Mouse (Mus musculus) midbrain, embryonic 15.5 days (tissue): ENCODE data around the gene Gm37240. TPM values are rescaled to one million over a fixed set of nuclear protein-coding genes. Genes with fewer than 3 reads are reported as not detected.
A peak's percentile ranks its signal among the peaks of the same experiment; 100 is the strongest.

Experiments
- ATAC-seq: fragments of 200-750 bp; cut with Nextera tagmentation; replicated peaks from 2 replicates; pipeline ENCODE4 v1.8.0; 2017; ENCODE audit warnings: moderate TSS enrichment
- H3K27ac ChIP-seq: fragments of 300-500 bp; sonication (generic); 2 replicates; pipeline ENCODE4 v1.5.1; 2015; ENCODE audit warnings: mild to moderate bottlenecking, inconsistent platforms
- H3K27me3 ChIP-seq: fragments of 300-500 bp; sonication (generic); replicated peaks from 2 replicates; pipeline ENCODE4 v1.6.1; 2015; ENCODE audit warnings: inconsistent platforms
- H3K36me3 ChIP-seq: fragments of 300-500 bp; sonication (generic); replicated peaks from 2 replicates; pipeline ENCODE4 v1.6.1; 2015; ENCODE audit warnings: inconsistent platforms
- H3K4me1 ChIP-seq: fragments of 300-500 bp; sonication (generic); 2 replicates; pipeline ENCODE4 v1.6.1; 2015; ENCODE audit warnings: inconsistent platforms
- H3K4me2 ChIP-seq: fragments of 300-500 bp; sonication (generic); 2 replicates; pipeline ENCODE4 v1.6.1; 2015; ENCODE audit warnings: inconsistent platforms, mild to moderate bottlenecking, moderate library complexity
- H3K4me3 ChIP-seq: fragments of 300-500 bp; sonication (generic); 2 replicates; pipeline ENCODE4 v1.5.1; 2015; ENCODE audit warnings: mild to moderate bottlenecking, inconsistent platforms
- H3K9ac ChIP-seq: fragments of 300-500 bp; sonication (generic); 2 replicates; pipeline ENCODE4 v1.6.1; 2015; ENCODE audit warnings: mild to moderate bottlenecking, inconsistent platforms
- H3K9me3 ChIP-seq: fragments of 300-500 bp; sonication (generic); 2 replicates; pipeline ENCODE4 v1.6.1; 2016; ENCODE audit warnings: inconsistent platforms
- WGBS: fragments of 180-500 bp; shearing (Covaris S2); methylation state at CpG from one replicate; pipeline ENCODE4 v1.1.7; 2015; ENCODE audit warnings: mixed read lengths; 5-methylcytosine and 5-hydroxymethylcytosine counted together
- polyA plus RNA-seq: library from polyadenylated mRNA; unstranded; fragments of >200 nt; fragmentation: Nextera tagmentation; extraction: Ambion mirVana; gene quantifications from 2 replicates; pipeline ENCODE4 v1.2.1, GENCODE M21; 2015

The Gm37240 gene
- polyA plus RNA-seq, 1 experiment from 2014 or later: 0.40 TPM

- Histone ChIP-seq H3K27ac (no peak overlapping the region), H3K4me2 (no peak overlapping the region), H3K9ac (no peak overlapping the region), H3K4me3 (no peak overlapping the region), H3K9me3 (no peaks in the 10 kb centered on the region), H3K27me3 (no peaks in the 10 kb centered on the region), H3K36me3 (no peaks in the 10 kb centered on the region), H3K4me1 (no peaks in the 10 kb centered on the region)
- 76% methylated on average over 11 of the region's 11 CpGs for WGBS
- ATAC-seq: no peak
Observed at GRCm38 (mm10) chr3:85516739-85517396, 370.4 kb downstream of the Gm37240 start.

DNA sequence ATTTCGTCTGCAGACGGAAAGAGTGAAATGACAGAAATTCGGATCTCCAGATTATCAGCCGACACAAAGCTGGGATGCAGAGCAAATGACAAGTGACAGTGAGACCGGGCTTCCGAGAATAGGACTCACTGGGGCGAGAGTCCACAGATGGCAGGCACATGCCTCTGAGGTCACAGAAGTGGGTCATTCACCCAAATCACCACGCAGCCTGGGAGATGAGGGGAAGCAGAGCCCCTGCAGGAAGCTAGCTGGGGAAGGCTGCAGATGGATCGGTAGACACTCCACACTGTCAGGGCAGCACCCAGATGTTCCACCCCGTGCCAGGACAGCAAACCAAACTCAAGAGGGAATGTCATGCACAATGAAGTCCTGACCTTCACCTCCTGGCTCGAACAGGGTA is 372.6 kb downstream of the Gm37240 start:
- Histone ChIP-seq H3K4me3 (no peak overlapping the region), H3K9ac (no peak overlapping the region), H3K36me3 (no peaks in the 10 kb centered on the region), H3K4me1 (no peaks in the 10 kb centered on the region), H3K27ac (no peak overlapping the region), H3K4me2 (no peak overlapping the region), H3K9me3 (no peaks in the 10 kb centered on the region), H3K27me3 (no peaks in the 10 kb centered on the region)
- no peak for ATAC-seq
- WGBS: 86% methylated on average over 11 of the region's 11 CpGs

GRCm38 (mm10) chr3:85508717-85509279 is 378.5 kb downstream of the Gm37240 start:
- Histone ChIP-seq H3K9me3 (no peaks in the 10 kb centered on the region), H3K27ac (no peak overlapping the region), H3K4me2 (no peak overlapping the region), H3K4me1 (no peaks in the 10 kb centered on the region), H3K27me3 (no peaks in the 10 kb centered on the region), H3K9ac (no peak overlapping the region), H3K4me3 (no peak overlapping the region), H3K36me3 (no peaks in the 10 kb centered on the region)
- WGBS: 81% methylated on average over 5 of the region's 5 CpGs
- ATAC-seq: no peak

DNA sequence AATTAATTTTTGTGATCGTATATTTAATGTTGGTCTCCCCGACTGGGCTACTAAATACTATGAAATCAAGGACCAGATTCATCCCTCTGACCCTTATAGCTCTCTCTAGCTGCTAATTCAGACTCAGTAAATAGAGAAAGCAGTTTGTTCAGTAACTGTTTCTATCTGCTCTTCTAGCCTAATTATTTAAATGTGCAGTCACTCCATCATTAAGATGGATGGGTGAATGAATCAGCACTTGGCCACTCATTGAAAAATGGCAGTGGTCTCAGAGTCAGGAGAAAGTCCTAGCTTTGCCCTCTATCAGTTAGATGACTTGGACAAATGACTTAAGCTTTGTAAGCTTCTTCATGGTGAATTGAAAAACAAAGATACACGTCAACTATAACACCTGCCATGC is 387.2 kb downstream of the Gm37240 start:
- no peak for ATAC-seq
- Histone ChIP-seq H3K9me3 (no peaks in the 10 kb centered on the region), H3K27me3 (no peaks in the 10 kb centered on the region), H3K4me1 (no peaks in the 10 kb centered on the region), H3K4me3 (no peak overlapping the region), H3K27ac (no peak overlapping the region), H3K4me2 (no peak overlapping the region), H3K9ac (no peak overlapping the region), H3K36me3 (no peaks in the 10 kb centered on the region)
- 85% methylated on average over 3 of the region's 3 CpGs for WGBS

DNA sequence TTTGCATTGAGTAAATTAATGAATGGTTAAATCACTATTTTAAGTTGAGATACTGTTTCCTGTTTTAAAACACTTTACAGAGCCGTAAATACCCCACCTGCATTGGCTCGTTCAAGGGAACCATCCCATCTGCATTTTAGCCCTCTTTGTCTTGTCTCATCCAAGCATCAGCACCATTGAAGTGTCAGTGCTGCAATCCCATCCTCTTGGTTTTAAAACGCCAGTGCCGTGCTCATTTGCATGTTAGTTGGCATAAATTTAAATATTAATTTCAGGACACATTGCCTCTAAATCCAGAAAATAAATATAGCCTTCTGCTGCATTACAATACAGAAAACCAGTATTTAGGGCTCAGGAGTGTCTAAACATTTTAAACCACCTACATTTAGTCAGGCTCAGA is 391.2 kb downstream of the Gm37240 start:
- no peaks in the 10 kb centered on the region for H3K27me3 ChIP-seq
- no peak for ATAC-seq
- no peaks in the 10 kb centered on the region for H3K9me3 ChIP-seq
- WGBS: 58% methylated on average over 4 of the region's 4 CpGs
- no peak overlapping the region for H3K27ac ChIP-seq
- no peak overlapping the region for H3K4me2 ChIP-seq
- H3K9ac ChIP-seq: no peak overlapping the region
- H3K36me3 ChIP-seq: no peaks in the 10 kb centered on the region
- H3K4me1 ChIP-seq: no peaks in the 10 kb centered on the region
- no peak overlapping the region for H3K4me3 ChIP-seq

GRCm38 (mm10) chr3:85493796-85494195 is 393.5 kb downstream of the Gm37240 start:
- no peaks in the 10 kb centered on the region for H3K4me1 ChIP-seq
- H3K36me3 ChIP-seq: no peaks in the 10 kb centered on the region
- WGBS: 85% methylated on average over 8 of the region's 8 CpGs
- no peak for ATAC-seq
- no peaks in the 10 kb centered on the region for H3K9me3 ChIP-seq
- no peaks in the 10 kb centered on the region for H3K27me3 ChIP-seq
- no peak overlapping the region for H3K9ac ChIP-seq
- no peak overlapping the region for H3K27ac ChIP-seq
- no peak overlapping the region for H3K4me2 ChIP-seq
- H3K4me3 ChIP-seq: no peak overlapping the region

GRCm38 (mm10) chr3:85490204-85490603 is 397.1 kb downstream of the Gm37240 start:
- Histone ChIP-seq H3K27ac (no peak overlapping the region), H3K9ac (no peak overlapping the region), H3K4me3 (no peak overlapping the region), H3K4me1 (no peaks in the 10 kb centered on the region), H3K9me3 (no peaks in the 10 kb centered on the region), H3K36me3 (no peaks in the 10 kb centered on the region), H3K27me3 (no peaks in the 10 kb centered on the region), H3K4me2 (no peak overlapping the region)
- 91% methylated on average over 3 of the region's 3 CpGs for WGBS
- no peak for ATAC-seq

DNA sequence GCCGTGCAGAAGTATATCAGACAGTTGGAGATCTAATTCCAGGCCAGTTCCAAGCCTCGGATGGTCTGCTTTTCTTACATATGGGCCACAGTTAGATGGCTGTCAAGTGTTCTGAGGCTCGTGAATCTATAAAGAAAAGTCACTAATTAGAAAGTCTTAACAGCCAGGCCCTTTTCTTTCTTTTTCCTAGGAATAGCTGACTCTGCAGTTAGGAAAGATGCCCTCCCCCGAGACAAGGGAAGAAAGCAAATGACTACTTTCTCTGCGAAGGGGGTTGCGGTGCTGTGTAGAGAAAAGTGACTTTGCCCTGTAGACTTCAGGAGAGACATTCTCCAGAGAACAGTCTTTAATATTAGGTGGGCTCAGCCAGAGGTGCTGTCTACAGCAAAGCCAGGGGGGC is 399.9 kb downstream of the Gm37240 start:
- Histone ChIP-seq H3K27ac (no peak overlapping the region), H3K9me3 (no peaks in the 10 kb centered on the region), H3K36me3 (no peaks in the 10 kb centered on the region), H3K4me2 (no peak overlapping the region), H3K27me3 (no peaks in the 10 kb centered on the region), H3K4me1 (no peaks in the 10 kb centered on the region), H3K4me3 (no peak overlapping the region), H3K9ac (no peak overlapping the region)
- WGBS: 83% methylated on average over 6 of the region's 6 CpGs
- no peak for ATAC-seq

DNA sequence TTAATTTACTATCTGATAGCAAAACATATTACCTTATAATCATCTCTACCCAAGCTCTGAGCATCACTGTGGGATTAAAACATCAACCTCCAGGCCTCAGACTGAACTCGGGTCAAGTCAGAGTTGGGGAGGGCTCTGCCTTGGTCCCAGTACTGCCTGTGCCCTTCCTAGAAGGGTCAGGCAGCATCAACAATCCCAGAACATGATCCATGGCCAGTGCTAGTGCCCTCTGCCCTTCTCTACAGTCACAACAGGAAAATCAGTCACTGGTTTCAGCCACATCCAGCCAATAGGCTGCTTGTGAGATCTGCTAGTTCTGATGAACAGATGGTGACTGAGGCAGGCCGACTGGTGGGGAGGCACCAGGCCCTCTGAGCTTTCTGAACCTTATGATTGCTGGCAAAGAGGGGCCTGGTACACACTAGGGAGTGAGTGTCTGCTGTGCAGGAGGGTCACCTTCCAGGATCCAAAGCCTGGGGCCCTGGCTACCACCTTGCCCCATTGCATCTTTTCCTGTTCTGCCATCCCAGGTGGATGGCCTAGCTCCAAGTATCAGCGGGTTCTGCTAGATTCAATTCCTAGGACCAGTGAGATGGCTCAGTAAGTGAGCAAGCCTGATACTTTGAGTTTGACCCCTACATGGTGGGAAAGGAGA is 401.7 kb downstream of the Gm37240 start:
- no peaks in the 10 kb centered on the region for H3K36me3 ChIP-seq
- H3K27ac ChIP-seq: no peak overlapping the region
- H3K9ac ChIP-seq: no peak overlapping the region
- ATAC-seq: no peak
- H3K4me1 ChIP-seq: no peaks in the 10 kb centered on the region
- H3K4me3 ChIP-seq: no peak overlapping the region
- H3K27me3 ChIP-seq: no peaks in the 10 kb centered on the region
- 77% methylated on average over 3 of the region's 3 CpGs for WGBS
- H3K9me3 ChIP-seq: no peaks in the 10 kb centered on the region
- H3K4me2 ChIP-seq: no peak overlapping the region

DNA sequence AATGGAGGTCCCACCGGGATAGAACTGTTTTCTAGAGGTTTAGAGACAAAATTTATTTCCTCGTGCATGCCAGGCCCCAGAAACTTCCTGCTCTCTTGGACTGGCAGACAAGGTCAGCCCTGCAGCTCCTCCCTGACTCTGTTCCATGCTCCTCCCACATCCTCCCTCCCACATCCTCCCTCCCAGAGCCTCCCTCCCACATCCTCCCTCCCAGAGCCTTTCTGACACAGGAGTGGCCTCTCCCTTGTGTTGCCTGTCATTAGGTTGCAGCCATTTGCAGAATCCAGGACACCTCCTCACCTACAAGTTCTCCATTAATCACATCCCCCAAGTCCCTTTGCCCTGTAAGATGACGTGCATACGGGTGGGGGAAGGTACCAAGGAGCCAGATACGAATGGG is 404.7 kb downstream of the Gm37240 start:
- H3K4me1 ChIP-seq: no peaks in the 10 kb centered on the region
- H3K4me3 ChIP-seq: no peak overlapping the region
- H3K9ac ChIP-seq: no peak overlapping the region
- 54% methylated on average over 5 of the region's 5 CpGs for WGBS
- H3K27ac ChIP-seq: no peak overlapping the region
- ATAC-seq: peak; percentile 39; the same call in 1 of the 2 replicates
- H3K4me2 ChIP-seq: no peak overlapping the region
- no peaks in the 10 kb centered on the region for H3K27me3 ChIP-seq
- no peaks in the 10 kb centered on the region for H3K9me3 ChIP-seq
- no peaks in the 10 kb centered on the region for H3K36me3 ChIP-seq

DNA sequence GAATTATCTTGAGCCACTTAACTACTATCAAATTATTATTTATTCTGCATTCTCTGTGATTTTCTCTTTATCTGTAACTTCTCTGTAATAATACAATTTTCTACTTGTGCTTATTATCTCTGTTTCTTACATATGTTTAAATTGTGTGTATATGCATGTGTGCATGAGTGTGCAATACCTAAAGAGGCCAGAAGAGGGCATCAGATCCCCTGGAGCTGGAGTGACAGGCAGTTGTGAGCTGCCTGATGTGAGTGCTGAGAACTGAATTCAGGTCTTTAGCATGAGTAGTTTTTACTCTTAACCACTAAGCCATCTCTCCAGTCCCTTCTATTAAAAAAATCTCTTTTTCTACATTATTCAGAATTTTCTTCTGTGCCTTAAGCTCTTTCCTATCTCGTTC is 406.7 kb downstream of the Gm37240 start:
- H3K9ac ChIP-seq: no peak overlapping the region
- no peaks in the 10 kb centered on the region for H3K36me3 ChIP-seq
- no peak overlapping the region for H3K4me2 ChIP-seq
- WGBS: 92% methylated on average over 1 of the region's 1 CpGs
- ATAC-seq: no peak
- no peaks in the 10 kb centered on the region for H3K4me1 ChIP-seq
- no peak overlapping the region for H3K27ac ChIP-seq
- no peak overlapping the region for H3K4me3 ChIP-seq
- no peaks in the 10 kb centered on the region for H3K27me3 ChIP-seq
- H3K9me3 ChIP-seq: no peaks in the 10 kb centered on the region

DNA sequence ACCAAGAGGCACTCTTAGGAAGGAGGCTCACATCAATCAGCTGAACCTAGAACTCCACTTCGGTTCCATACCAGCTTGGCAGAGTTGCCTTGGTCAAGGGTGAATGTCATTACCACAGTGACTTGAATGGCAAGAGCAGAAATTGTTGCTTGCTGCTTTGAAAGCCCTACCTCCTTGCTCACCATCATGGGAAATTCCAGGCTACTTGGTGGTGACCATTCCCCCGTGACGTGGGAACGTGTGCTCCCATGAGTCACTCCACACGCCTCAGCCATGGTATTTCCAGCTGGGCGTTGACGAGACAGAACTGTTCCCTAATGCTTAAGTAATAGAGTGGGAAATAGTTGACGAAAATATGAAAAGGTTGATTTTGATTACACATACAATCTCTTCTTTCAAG is 408.6 kb downstream of the Gm37240 start:
- no peak overlapping the region for H3K4me2 ChIP-seq
- H3K27ac ChIP-seq: no peak overlapping the region
- H3K4me1 ChIP-seq: no peaks in the 10 kb centered on the region
- no peaks in the 10 kb centered on the region for H3K9me3 ChIP-seq
- H3K36me3 ChIP-seq: no peaks in the 10 kb centered on the region
- no peaks in the 10 kb centered on the region for H3K27me3 ChIP-seq
- no peak overlapping the region for H3K9ac ChIP-seq
- WGBS: 93% methylated on average over 8 of the region's 8 CpGs
- H3K4me3 ChIP-seq: no peak overlapping the region
- ATAC-seq: no peak

GRCm38 (mm10) chr3:85469711-85470110 is 417.6 kb downstream of the Gm37240 start:
- WGBS: 75% methylated on average over 6 of the region's 6 CpGs
- Histone ChIP-seq H3K9me3 (no peaks in the 10 kb centered on the region), H3K27me3 (no peaks in the 10 kb centered on the region), H3K9ac (no peak overlapping the region), H3K27ac (no peak overlapping the region), H3K36me3 (no peaks in the 10 kb centered on the region), H3K4me3 (no peak overlapping the region), H3K4me1 (no peaks in the 10 kb centered on the region), H3K4me2 (no peak overlapping the region)
- no peak for ATAC-seq
